Mouse (Mus musculus) CD8-positive naive resting alpha-beta T cell, adult 57 days (primary cell): ENCODE data around the gene Nif3l1. TPM values are rescaled to one million over a fixed set of nuclear protein-coding genes. Genes with fewer than 3 reads are reported as not detected.

Experiments used
- total RNA-seq: library from RNA; stranded (reverse); gene quantifications from one replicate; pipeline ENCODE4 v1.2.4, GENCODE M21; 2023

The Nif3l1 gene
- total RNA-seq: 28.0 TPM

GRCm38 (mm10) chr1:58445143-58445722, at the start of gene Nif3l1, which contains the start of gene Ppil3:
TSS of gene Nif3l1 (plus strand) at chr1:58445151.
TSS of gene Ppil3 (minus strand) at chr1:58445486.

GRCm38 (mm10) chr1:58423371-58424248, 21.3 kb upstream of the Nif3l1 start, which contains the start of gene Clk1:
TSS of gene Clk1 (minus strand) at chr1:58424066.

GRCm38 (mm10) chr1:58504577-58505254, 59.8 kb downstream of the Nif3l1 start, which contains the start of gene Orc2:
TSS of gene Orc2 (minus strand) at chr1:58505109.

Other genes starting within 250 kb of the Nif3l1 start
- not detected for gene Aox4, start 234.8 kb upstream of the Nif3l1 start, total RNA-seq
- gene Aox2, start 166.8 kb upstream of the Nif3l1 start, total RNA-seq: 0.15 TPM
- gene Bzw1, start 52.3 kb upstream of the Nif3l1 start, total RNA-seq: 170 TPM
- 1,356 TPM for gene Clk1, start 21.1 kb upstream of the Nif3l1 start, total RNA-seq
- gene Ppil3, start 335 bp downstream of the Nif3l1 start, total RNA-seq: 51.9 TPM
- gene Orc2, start 60.0 kb downstream of the Nif3l1 start, total RNA-seq: 31.2 TPM
- gene Fam126b, start 141.2 kb downstream of the Nif3l1 start, total RNA-seq: 19.5 TPM
- 33.0 TPM for gene Ndufb3, start 141.2 kb downstream of the Nif3l1 start, total RNA-seq